Mouse (Mus musculus): ENCODE results near the gene Myzap.
A peak's percentile ranks its signal among the peaks of the same experiment; 100 is the strongest.
"Not testable (repeated sequence)": the region's sequence is repeated elsewhere in the genome, so short reads cannot be mapped to it uniquely, and the experiment has no call there.

The Myzap gene

DNA sequence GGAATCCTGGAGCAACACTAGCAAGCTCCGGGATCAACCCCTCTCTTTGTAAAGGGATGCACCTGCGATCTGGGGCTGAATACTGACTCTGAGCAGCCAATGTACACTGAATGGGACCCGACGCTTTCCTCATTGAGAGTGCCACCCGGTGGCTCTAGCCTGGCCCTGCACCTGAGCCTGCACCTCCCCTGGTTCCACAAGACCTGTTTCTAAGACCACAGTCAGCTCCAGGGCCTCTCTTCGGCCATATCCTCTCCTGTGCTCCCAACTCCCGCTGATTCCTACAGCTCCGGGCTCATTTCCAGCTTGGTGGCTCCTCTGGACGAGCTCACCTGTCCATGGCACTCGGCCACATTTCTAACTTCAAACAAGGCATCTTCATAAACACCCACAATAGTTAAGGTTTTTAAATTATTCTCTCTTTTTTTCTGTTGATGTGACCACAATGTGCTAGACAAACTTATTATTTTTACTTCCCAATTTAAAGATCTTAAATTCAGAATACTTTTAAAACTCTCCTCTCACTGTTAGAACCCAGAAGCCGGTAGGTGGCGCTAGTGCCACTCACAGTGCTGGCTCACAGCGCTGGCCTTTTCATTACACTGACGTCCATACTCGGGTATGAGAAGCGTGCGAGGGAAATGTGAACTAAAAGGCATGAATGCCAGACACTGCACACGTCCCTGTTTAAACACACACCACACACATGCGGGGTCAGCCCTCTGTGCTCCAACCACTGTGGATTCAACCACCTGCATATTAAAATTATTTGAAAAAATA, 48.5 kb downstream of the Myzap start:
- peak; percentile 89 for DNase-seq (ENCODE audit: low spot score)

DNA sequence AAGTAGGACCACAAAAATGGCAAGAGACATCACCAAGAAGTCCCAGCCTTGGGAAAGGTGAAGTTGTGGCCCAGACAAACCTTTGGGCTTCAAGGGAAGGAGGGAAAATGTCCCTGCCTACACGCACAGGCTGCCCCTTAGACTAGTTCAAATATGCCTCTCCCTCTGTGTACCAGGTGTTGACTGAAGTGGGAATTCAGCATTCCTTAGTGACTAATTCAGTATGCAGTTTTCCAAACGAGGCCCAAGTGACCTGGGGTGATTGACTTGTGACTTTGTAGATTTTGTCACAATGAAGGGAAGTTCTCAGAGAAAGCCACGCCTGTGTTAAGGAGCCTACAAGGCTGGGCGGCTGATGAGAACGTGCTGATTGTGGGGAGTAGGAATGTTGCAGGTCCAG, 49.9 kb downstream of the Myzap start:
- no peak for DNase-seq (ENCODE audit: low spot score)

- DNase-seq (ENCODE audit: low spot score): no peak
Measured at GRCm38 (mm10) chr9:71540739-71541138, 51.4 kb downstream of the Myzap start.

- DNase-seq (ENCODE audit: low spot score): no peak
Measured at GRCm38 (mm10) chr9:71535730-71536129, 56.4 kb downstream of the Myzap start.

- no peak for DNase-seq (ENCODE audit: low spot score)
Measured at GRCm38 (mm10) chr9:71535036-71535435, 57.1 kb downstream of the Myzap start.

DNA sequence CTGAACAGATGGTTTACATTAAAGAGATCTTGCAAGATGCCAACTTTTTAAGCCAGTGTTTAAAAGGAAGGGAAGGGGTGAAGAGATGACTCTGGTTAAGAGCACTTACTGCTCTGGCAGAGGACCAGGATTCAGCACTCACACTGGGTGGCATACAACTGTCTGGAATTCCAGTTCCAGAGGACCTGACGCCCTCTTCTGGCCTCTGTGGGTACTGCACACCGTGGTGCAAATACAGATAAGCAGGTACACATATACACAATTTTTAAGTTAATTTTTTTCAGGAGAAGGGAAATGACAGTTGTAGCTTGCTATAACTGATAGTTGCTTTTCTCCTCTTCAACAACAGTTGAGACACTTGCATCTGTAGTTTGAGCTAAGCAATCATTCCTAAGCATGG, 62.2 kb downstream of the Myzap start:
- DNase-seq (ENCODE audit: low spot score): no peak

DNA sequence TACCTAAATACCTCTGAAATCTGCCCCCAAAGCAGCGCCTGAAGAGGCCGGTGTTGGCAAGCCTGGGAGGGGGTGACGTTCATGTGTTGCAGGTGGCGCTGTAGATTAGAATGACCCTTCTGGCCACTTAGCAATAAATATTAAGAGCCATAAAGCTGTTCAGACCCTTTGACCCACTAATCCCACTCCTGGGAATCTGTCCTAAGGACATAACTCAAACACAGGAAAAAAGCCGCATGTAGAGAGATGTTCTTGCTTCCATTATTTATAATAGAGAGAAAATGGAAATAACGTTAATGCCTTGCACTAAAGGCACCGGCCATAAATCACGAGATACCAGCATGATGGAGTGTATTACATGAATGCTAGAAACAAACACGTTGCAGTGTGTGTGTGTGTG, 64.7 kb downstream of the Myzap start:
- DNase-seq (ENCODE audit: low spot score): peak; percentile 47

DNA sequence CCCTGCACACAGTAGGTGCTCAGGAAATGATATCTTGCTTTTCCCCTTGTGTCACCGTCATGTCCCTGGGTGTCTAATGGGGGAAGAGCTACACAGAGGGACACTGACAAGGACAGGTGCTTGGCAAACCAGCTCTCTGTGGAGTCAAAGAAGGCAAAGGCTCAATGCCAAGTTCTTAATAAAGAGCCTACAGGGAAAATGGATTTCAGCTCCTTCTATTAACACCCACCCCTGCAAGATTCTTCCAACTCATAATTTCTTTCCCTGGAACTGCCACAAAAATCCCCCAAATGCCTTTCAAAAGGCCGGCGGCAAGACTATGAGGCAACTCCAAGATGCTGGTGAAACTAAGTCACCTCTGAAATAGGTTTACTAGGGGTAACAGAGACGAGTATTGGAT, 68.3 kb downstream of the Myzap start:
- DNase-seq (ENCODE audit: low spot score): no peak

GRCm38 (mm10) chr9:71519836-71520235, 72.3 kb downstream of the Myzap start:
- no peak for DNase-seq (ENCODE audit: low spot score)

DNA sequence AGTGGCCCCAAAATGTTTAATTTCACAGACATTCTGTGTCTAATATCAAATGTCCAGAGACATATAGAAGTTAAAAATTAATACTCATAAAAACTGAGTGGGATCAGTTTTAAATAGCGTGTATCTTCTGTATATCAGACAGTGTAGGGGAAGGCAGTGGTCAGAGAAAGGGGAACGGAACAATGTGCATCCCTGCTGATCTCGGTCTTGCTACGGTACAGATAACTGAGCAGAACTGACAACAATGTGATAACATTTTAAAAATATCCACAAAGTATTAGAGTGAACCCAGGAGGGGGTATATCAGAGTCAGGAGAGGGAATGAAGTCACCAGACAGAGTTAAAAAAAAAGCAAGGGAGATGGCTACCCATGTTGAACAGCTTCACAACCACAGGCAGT, 74.7 kb downstream of the Myzap start:
- DNase-seq (ENCODE audit: low spot score): no peak

DNA sequence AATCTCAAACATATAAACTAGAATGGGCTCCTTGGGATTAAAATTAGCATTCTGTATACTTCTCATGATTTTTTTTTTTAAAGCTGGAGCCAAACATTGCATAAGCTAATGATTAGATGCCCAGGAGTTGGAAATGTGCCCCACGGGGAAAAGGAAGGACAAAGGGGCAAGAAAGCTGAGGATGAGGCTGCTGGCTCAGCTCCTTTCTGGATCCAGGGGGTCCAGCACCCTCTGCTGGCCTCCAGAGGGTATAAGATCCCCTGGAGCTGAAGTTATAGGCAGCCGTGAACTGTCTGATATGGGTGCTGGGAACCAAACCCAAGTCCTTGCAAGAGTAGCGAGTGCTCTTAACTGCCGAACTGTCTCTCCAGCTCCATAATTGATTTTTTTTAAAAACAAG, 76.3 kb downstream of the Myzap start:
- no peak for DNase-seq (ENCODE audit: low spot score)

- DNase-seq (ENCODE audit: low spot score): no peak
Measured at GRCm38 (mm10) chr9:71513566-71513965, 78.6 kb downstream of the Myzap start.

GRCm38 (mm10) chr9:71512899-71513298, 79.3 kb downstream of the Myzap start:
- DNase-seq (ENCODE audit: low spot score): no peak

DNA sequence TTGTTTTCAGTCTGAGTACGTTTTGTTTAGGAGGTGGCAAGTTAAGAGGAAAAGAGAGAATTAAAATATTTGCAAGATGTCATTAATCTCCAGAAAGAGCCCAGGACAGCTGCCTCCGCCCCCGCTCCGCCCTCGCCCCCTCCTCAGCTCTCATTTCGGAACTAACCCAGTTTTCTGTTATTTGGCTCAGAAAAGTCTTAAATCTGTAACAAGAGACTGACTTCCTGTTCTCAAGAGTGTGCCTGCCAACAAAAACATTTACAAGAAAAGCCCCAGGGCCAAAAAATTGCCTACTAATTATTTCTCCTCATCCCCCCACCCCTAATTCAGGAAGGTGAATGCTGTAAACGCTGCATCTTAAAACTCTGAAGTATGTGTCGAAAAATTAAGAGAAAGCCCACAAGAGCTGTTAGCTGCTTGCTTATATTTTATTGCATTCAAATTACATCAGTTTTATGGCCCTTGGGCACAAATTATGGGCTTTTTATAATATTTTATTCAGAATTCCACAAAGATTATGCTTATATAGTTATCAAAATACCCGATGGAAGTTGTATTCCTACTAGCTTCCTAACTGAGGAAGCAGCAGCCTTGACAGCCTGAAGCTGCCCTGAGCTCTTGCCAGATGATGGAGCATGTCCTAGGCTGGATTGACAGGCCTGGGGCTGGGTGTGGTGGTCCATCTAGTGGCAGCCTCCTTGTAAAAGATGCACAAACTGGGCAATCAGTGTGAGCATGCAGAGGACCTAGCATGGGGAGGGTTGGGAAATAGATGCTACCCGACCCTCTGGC, 93.6 kb downstream of the Myzap start:
- DNase-seq (ENCODE audit: low spot score): no peak

DNA sequence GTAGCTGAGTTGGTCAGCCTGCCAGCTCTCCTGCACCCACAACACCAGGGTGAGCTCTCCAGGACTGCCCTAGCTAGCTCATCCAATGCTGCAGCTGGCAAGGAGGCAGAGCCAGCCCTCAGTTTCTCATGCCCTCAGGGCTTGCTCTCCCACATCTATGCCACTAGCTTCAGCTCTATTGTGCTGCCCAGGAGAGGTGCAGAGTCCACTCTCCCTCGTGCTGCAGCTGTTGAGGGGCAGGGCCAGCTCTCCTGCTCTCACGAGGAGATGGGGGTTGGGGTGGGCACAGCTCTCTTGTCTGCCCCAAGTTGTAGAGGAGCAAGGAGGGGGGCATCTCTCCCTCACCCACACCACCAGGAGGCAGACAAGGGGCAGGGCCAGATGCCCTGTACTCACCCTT, 95.5 kb downstream of the Myzap start:
- DNase-seq (ENCODE audit: low spot score): no peak

DNA sequence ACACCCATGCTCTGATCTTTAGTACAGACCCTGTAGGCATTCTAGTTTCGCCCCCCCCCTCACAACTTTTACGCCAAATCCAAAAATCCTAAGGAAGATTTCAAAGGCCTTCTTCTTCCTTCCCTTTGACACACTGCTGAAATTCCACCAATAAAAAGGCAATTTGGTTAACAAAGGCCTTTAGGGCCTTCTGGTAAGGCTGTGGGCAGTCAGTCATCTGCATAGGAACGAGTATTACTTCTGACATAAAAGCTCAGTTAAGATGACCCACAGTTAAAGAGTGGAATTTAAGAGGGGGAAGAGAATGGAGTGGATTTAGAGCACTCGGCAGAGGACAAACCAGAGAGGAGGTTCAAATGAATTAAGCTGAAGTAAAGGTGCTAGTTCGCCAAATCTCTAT, 98.4 kb downstream of the Myzap start:
- no peak for DNase-seq (ENCODE audit: low spot score)

DNA sequence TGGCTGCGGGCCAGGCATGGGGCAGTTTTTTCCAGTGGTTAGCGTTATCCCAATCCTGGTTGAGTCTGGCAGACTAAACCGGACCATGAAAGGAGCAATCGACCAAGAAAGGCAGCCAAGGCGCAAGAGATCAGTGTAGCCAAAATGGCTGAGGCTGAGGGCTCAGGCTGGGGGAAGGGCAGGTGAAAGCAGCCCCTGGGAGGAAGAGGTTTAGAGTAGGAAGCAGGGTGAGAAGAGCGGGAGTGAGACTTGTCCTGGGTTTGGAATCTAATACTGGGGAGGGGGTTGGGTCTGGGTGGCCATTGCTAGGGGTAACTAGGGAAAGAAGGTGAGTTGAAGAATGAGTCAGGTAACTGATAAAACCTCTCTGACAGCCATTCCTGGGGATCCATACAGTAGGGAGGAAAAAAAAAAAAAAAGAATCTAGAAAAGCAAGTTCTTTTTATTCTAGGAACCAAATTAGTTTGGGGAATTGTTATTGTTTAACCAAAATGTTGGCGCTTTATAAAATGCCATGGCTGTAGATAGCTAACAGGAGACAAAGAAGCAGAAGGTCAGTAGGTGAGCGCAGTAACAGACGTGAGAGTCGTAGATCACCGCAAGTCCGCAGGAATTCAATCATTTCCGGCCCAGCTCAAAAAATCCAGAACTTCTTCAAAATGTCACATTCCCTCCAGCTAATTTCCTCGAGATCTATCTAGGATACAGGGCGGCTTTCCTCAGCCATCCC, 99.7 kb downstream of the Myzap start:
- DNase-seq (ENCODE audit: low spot score): no peak

DNA sequence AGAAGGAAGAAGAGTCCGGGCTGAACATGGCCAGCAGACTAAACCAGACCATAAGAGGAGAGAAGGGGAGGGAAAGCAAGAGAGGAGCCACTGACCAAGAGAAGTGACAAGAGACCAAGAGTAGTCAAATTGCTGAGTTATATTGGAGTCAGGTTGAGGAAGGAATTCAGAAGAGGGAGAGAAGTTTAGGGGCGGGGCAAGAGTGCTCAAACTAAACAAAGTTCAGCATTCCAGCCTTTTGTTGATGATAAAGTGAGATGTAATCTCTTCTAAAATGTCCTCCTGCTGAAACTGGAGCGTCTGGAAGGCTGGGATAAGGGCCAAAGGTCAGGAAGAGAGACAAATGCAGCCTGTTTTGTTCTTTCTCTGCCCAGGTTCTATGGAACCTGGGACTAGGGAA, 102.1 kb downstream of the Myzap start:
- DNase-seq (ENCODE audit: low spot score): peak; percentile 39

GRCm38 (mm10) chr9:71486127-71486526, 106.0 kb downstream of the Myzap start:
- no peak for DNase-seq (ENCODE audit: low spot score)

- peak; percentile 99 for DNase-seq (ENCODE audit: low spot score)
Measured at GRCm38 (mm10) chr9:71485475-71486094, 106.6 kb downstream of the Myzap start, which contains the start of gene Polr2m. Gene Polr2m (minus strand): TSS chr9:71485935.

DNA sequence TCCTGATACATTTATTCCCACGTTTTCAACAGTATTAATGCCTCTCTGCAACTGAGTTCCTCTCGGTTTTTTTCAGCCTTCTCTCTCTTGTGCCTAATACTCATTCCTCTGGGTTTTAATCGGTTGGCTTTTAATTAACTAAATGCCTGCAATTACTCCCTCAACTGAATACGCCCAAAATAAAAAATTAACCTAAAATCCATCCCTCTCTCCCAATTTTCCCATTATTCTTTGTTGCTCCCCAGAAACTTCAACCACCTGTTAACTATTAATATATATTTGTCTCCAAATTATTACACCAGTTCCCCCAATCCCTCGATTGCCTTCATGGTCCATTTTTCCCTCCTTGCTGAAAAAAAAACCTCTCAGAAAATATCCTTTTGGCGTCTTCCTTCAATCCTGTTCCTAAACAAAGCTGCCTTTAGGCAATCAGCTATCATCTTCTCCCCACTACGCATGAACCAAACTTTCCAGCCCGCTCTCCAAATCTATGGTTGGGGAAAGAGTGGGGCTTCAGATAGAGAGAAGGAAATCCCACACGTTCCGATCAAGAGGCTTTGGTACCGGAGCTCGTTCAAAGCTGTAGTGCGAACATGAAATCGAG, 107.2 kb downstream of the Myzap start:
- DNase-seq (ENCODE audit: low spot score): no peak

GRCm38 (mm10) chr9:71483872-71484271, 108.3 kb downstream of the Myzap start:
- not testable (repeated sequence) for DNase-seq (ENCODE audit: low spot score)

Data from embryo, embryonic 10 days (tissue).